Mouse (Mus musculus) right cerebral cortex, postnatal 4 days (tissue): ENCODE results near the gene Bcas1.
A peak's percentile ranks its signal among the peaks of the same experiment; 100 is the strongest.

ENCODE experiments used
- DNase-seq: peaks from one replicate; pipeline ENCODE4 v3.0.0-alpha.2; 2022

The Bcas1 gene

GRCm38 (mm10) chr2:170344502-170345409, 82.9 kb downstream of the Bcas1 start:
- no peak for DNase-seq

DNA sequence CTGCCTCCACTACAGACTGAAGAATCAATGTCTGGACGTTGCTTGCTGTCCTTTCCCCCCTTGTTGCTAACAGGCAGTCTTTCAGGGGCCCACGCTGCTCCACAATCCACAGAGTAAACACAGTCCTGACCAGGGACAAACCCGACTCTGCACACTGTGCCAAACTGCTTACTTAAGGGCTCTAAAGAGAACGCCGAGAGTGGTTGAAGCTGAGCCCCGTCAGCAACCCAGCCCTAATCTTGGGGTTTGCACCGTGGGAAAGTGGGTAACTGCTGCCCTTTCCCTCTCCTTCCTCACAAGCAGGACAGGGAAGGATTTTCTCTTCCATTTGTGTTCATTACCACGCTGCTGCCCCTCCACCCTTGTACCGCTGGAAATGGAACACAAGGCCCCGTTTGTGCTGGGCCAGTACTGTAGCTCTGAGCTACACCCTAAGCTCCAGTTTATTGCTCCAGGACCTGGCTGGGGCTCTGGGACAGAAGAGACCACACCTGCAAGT, 83.8 kb downstream of the Bcas1 start:
- DNase-seq = no peak

DNA sequence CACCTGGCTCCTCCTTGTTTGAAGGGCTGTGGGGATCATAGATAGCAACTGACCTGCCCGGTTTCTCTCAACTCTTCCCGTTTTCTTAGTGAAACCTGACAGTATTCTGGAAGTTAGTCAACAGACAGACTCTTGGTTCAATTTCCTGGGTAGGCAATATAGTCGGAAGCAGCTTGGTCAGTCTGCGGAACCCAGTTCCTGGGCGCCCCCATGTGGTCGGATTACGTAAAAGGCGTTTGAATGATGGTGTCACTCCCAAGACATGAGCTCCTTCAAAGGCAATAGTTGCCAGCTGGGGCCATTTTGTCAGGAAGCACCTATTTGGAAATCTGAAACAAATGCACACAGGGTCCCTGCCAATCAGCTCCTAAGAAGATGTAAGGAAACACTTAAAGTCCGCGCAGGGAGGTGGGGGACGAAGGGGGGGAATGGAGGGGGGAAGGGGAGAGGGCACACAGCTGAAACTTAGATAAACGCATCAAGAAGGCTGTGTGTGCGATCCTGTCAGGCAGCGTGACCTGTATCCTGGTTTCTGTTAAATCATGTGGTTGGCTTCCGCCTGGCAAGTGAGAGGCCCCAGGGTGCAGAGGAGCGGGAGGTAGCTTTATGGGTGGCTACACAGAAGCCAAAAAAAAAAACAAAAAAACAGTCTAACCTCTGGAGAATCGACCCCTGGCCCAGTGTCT, 84.4 kb downstream of the Bcas1 start:
- DNase-seq = peak; percentile 83

- DNase-seq = no peak
These were observed 85.3 kb downstream of the Bcas1 start for GRCm38 (mm10) chr2:170342312-170342830.

DNA sequence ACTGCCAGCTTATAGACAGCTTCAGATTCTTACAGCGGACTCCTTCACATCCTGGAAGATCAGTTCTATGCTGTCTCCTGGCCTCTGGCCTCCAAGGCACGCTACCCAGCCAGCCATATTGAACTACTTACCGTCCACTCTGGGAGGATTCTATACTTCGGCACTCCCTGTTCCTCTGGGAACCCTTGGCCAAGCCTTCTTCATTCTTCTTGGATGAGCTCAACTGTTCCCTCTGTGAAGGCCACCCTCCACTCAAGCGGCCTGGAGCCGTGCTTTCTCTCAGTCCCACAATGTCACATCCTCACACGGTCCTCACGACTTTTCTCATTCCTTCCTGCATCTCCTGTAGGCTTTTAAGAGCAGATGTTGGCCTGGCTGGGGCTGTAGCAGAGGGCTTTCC, 86.5 kb downstream of the Bcas1 start:
- DNase-seq = no peak

DNA sequence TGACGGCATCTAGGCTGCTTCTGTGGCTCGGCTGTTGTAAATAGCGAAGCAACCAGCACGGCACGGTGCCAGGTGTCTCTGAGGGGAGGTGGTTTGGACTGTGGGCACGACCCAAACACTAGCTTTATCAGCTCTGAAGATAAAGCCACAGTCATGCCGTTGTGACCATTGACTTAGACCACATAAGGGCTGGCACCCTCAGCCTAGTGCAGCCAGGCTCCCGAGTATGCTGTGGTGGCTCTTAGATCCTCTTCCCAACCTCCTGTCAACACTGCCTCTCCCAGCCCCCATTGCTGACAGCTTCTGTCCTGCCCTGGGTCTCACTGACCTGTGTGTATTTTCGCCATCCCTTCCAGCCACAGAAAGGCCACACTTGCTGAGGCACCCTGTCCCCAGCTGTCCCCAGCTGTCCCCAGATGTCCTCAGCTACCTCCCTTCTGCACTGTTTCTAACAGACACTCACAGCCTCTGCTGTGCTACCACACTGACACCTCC, 91.3 kb downstream of the Bcas1 start:
- no peak for DNase-seq

GRCm38 (mm10) chr2:170335168-170335567, 92.5 kb downstream of the Bcas1 start:
- DNase-seq = no peak

GRCm38 (mm10) chr2:170331870-170332269, 95.8 kb downstream of the Bcas1 start:
- DNase-seq = no peak

GRCm38 (mm10) chr2:170330466-170330865, 97.2 kb downstream of the Bcas1 start:
- DNase-seq = no peak

DNA sequence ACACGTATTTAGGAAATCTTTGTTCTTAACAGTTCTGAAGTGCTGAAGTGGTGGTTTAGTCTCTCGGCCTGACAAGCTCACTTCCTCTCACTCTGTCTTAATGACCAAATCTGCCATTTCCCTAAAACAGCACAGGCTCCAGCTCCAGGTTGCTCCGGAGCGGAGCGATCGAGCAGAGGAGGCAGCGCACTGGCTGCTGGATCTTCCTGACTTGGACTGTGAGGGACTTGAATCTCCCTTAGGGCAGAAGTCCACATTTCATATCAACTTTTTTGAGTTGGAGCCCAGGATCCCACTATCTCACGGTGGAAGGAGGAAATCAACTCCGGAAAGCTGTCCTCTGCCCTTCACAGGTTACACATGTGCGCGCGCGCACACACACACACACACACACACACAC, 97.7 kb downstream of the Bcas1 start:
- DNase-seq = no peak

GRCm38 (mm10) chr2:170323925-170324347, 103.7 kb downstream of the Bcas1 start:
- DNase-seq = peak; percentile 53

DNA sequence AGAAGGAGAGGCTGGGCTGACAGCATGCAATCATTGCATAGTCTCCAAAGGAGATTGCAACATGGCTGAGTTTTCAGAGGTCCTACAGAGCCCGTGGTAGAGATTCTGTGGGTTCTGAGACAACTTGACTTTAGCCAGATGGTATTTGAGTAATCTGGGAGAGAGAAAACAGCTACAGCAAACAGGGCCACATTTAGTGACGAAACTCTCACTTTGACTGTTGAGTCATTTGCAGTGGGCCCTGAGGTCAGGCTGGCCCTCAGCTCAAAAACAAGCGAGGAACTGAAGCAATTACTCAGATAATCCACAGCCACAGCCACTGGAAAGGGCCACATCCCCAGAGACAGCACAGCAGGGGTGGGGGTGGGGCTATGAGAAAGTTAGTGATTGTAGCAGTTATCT, 105.6 kb downstream of the Bcas1 start:
- DNase-seq = no peak

- no peak for DNase-seq
These were observed 106.1 kb downstream of the Bcas1 start for GRCm38 (mm10) chr2:170321579-170321978.

DNA sequence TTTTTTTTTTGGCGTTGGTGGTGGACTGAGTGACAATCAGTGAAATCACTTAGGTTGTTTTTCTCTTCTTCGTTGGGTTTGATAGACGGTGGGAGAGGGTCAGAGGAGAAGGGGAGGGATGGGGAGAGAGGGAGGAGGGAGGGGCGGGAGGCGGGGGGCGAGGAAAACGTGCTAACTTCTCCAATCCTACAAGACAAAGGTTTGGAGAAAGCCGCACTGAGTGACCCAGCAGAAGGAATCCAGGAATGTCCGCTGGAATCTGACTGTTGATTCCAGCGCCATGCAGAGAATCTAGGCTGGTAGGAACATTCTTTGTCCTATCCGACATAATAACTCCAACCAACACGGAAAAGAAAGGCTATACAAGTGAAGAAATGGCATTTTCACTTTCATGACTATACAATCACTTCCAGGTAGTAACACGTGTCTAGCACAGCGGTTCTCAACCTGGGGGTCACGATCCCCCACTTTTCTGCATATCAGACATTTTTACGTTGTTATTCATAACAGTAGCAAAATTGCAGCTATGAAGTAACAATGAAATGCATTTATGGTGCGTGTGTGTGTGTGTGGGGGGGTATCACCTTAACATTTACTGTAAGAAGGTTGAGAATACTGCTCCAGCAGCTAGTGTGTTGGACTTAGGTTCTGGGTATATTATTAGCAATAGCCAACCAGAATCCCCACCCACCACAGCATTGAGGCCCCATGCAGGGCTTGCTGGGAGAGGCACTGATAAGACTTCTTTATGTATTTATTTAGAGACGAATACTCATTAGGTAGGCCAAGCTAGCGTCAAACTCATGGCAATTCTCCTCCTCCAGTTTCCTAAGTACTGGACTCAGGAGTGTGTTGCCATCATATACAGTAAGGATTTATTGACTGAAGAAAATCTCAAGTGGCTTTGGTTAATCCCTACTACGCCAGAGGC, 107.8 kb downstream of the Bcas1 start:
- no peak for DNase-seq

DNA sequence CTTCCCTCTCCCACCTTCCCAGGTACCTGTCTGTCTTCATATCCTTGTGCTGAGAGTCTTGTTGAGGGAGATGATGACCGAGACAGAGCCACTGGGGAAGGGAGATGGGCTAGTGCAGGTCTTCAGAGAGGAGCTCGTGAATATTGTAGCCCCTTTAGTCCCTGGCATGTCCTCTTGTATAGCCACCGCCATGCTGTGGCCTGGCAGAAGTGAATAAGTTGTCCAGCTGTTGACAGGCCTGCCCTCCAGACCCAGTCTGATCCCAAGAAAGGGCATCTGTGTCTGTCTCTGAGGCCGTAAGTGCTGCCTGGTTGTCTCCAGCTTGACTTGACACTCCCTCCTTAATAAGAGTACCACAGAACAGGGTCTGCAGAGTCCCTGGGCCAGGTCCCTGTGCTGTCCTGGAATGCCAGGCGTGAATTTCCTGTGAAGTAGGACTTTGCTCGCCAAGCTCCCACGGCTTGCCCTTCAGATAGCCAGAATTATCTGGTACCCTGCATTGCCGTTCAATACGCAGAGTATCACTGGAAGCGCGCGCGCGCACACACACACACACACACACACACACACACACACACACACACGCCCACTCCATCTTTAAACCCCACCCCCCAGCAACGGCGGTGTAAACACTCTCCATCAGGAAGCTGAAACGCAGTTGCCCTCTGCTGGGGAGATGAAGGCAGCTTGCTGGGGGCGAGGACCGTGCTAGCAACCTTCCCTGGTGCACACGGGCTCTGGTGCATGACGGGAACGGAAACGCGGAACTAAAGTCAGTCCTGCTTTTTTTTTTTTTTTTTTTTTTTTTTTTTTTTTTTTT, 108.7 kb downstream of the Bcas1 start:
- peak; percentile 81 for DNase-seq

DNA sequence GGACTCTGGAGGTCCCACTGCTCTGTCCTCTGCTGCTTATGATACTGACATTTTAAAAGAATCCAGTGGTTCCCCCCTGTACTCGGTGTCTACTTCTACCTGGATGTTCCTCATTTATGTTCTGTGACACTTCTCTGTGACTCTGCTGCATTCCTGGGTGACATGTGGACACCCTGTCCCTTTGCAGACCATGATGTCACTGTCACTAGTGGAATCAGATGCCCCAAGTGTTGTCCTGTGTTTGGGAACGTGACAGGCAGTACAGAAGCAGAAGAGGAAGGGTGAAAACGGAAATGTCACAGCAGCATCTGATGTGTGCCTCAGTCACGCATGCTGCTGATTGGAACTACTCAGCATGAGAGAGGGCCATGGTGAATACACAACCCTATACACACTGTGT, 110.9 kb downstream of the Bcas1 start:
- DNase-seq = no peak

- DNase-seq = no peak
These were observed 111.3 kb downstream of the Bcas1 start for GRCm38 (mm10) chr2:170316344-170316743.

GRCm38 (mm10) chr2:170310988-170311359, 116.7 kb downstream of the Bcas1 start:
- no peak for DNase-seq

DNA sequence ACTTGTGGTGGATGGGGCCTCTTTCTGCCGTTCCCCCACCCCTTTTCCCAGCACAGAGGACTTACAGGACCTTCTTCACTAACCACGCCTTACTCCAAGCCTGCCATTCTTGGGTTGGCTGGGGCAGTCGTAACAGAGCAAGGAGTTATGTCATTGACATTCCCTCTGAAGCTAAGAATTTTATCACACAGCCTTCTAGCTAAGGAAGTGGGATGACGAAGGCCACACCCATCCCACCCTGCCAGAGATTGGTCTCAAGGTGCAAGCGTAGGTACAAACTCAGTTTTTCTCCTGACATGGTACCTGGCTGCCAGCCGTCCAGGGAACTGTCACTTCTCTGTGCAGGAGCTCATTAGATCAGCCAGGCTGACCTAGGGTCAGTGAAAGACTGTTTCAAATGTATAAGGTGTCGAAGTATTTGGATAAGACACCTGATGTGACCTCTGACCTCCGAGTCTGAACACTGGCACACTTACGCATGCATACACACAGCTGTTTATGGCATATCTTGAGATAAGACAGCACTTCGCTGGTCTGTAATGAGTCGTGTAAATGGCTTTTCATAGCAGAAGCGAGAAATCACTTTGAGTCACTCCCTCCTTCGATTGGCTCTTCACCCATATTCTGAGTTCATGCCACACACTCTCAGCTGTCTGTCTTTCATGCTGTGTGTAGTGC, 117.2 kb downstream of the Bcas1 start:
- DNase-seq = no peak

DNA sequence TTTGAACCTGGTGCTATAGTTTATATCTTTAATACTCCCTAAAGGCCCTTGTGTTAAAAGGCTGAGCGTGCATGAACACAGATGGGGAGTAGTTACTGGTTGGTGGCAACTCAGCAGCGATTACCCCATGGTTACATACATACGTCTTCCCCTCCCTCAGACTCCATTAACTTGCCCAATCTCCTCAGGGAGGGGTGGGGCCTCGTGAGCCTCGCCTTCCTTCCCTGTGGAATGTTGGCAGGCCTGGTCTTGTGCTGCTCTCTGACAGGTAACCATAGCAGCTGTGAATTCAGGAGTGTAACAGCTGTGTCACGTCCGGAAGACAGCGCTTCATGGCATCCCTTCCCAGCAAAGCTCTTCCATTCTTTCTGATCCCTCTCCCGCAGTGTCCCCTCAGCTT, 118.7 kb downstream of the Bcas1 start:
- no peak for DNase-seq
